In the genomic region with DNA sequence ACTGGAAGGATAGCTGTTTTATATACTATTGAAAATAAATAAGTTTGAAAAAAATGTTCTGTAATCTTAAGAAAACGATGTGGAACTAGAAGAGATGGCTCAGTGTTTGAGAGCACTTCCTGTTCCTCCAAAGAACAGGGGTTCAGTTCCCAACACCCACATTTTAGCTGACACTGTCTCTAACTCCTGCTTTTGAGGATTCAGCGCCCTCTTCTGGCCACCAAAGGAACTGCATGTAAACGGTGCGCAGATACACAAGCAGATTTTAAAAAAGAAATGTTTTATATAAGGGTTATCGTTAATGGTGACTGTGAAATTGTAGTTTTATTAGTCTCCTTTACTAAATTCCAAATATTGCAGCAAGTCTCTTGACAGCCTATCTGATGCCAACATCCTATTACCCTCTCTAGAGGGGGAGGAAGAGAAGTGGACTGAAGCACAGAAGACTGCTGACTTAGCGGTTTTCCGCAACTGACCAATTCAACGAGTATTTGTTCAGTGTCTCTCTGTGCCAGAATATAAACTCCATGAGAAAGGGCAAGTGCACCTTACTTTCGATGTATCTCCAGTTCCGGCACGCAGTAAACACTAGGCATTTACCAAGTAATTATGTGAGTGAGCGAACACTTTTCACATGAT, we compare ENCODE assay signal across 10 mouse cellular contexts.
DNase-seq lines count a peak whose midpoint lies in the region; TF ChIP-seq lines count a peak whose summit lies in the region.
"Had no signal": no experiment of that assay in that cellular context is flagged by ENCODE, and none has a peak within 500 bp of the region (broad histone marks: within the 10 kb centered on the region; RNA-seq: fewer than 3 reads in every experiment).

No protein-coding gene starts in this region.

- no peak overlapping the region for H3K4me3 ChIP-seq in testis, adult 2 months (ENCODE audit: control insufficient read depth, low read depth, low read length)
- H3K4me3 ChIP-seq: embryonic facial prominence, embryonic 15.5 days had no signal

- no peak for TF ChIP-seq POLR2A in testis, adult 2 months (IDR thresholded peaks at IDR 0.05; ENCODE audit: control insufficient read depth, low read depth, low read length)
- TF ChIP-seq POLR2A in brain, embryonic 14.5 days (IDR thresholded peaks at IDR 0.05; ENCODE audit: borderline replicate concordance, extremely low read depth, insufficient read depth, insufficient read length, poor library complexity, severe bottlenecking): no peak

- TF ChIP-seq CTCF in testis, adult 2 months (IDR thresholded peaks at IDR 0.05; ENCODE audit: control insufficient read depth, insufficient read depth, insufficient replicate concordance, low read depth, low read length): peak; percentile 42; the same call in 1 of the 2 replicates
- peak; percentile 57; the same call in 1 of the 2 replicates for TF ChIP-seq CTCF in brain, embryonic 14.5 days (IDR thresholded peaks at IDR 0.05; ENCODE audit: borderline replicate concordance, extremely low read depth, insufficient read depth, insufficient read length)

- H3K27me3 ChIP-seq in testis, adult 2 months (ENCODE audit: control insufficient read depth, insufficient read depth, low read length): no peaks in the 10 kb centered on the region
- H3K27me3 ChIP-seq: embryonic facial prominence, embryonic 15.5 days had no signal

- peak; percentile 3 for DNase-seq in kidney, adult 9 months
- DNase-seq in kidney, postnatal 36 days: no peak
- DNase-seq in testis, postnatal 10 days (ENCODE audit: low spot score): no peak
- no peak for DNase-seq in brain, embryonic 14.5 days (ENCODE audit: low read depth)
- DNase-seq in thymus, postnatal 4 days: peak; percentile 47
- no peak for DNase-seq in T-cell, adult 2 months (ENCODE audit: low spot score)
- DNase-seq: cerebellum, adult 8-10 months had no signal

- H3K4me1 ChIP-seq in testis, adult 2 months (ENCODE audit: control insufficient read depth, insufficient read depth, low read length): peaks cover 5% of the 10 kb centered on the region; the same call in 1 of the 2 replicates
- H3K4me1 ChIP-seq: embryonic facial prominence, embryonic 15.5 days had no signal

- no peak overlapping the region for H3K27ac ChIP-seq in testis, adult 2 months (ENCODE audit: control insufficient read depth, insufficient read depth, low read depth, low read length)
- H3K27ac ChIP-seq: embryonic facial prominence, embryonic 15.5 days; macrophage had no signal

- no peaks in the 10 kb centered on the region for H3K36me3 ChIP-seq in testis, adult 2 months (ENCODE audit: control insufficient read depth, insufficient read depth, low read length)
- H3K36me3 ChIP-seq: embryonic facial prominence, embryonic 15.5 days had no signal

Comparison
In these comparisons a context has a peak if more than half of its experiments do, and no peak if none do; other contexts are left out.
1. DNase-seq: peak in kidney, adult 9 months (single experiment) and thymus, postnatal 4 days (single experiment); none in kidney, postnatal 36 days (0 of 2), testis, postnatal 10 days (single experiment), brain, embryonic 14.5 days (single experiment) and T-cell, adult 2 months (single experiment).